Mouse (Mus musculus): Measurements from ENCODE around the gene Tspoap1.
A peak's percentile ranks its signal among the peaks of the same experiment; 100 is the strongest.

Gene Tspoap1

GRCm38 (mm10) chr11:87807433-87807832 is 47.1 kb downstream of the Tspoap1 start:
- DNase-seq (ENCODE audit: low read depth in 2 of 2, low spot score in 2 of 2), result no peak

DNA sequence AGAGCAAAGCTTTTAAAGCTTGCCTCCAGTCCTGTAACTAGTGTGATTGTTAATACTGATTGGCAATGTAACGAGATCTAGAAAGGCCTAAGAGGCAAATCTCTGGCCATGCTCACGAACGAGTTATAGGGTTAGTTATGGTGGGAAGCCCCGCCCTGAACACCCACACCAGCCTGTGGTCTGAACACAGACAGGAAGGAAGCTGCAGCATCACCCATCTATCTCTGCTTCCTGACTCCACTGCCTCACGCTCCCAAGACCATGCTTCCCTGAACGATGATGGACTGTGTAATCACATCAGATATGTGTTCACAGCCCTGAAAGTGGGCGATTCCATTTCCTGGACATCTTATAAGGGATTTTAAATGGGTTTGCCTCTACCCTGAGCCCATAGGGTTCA is 47.9 kb downstream of the Tspoap1 start:
- DNase-seq (ENCODE audit: low read depth in 2 of 2, low spot score in 2 of 2), result peak in 1 of 2 experiments; percentile 16

GRCm38 (mm10) chr11:87811396-87811795 is 51.1 kb downstream of the Tspoap1 start:
- DNase-seq (ENCODE audit: low read depth in 2 of 2, low spot score in 2 of 2), result no peak

DNA sequence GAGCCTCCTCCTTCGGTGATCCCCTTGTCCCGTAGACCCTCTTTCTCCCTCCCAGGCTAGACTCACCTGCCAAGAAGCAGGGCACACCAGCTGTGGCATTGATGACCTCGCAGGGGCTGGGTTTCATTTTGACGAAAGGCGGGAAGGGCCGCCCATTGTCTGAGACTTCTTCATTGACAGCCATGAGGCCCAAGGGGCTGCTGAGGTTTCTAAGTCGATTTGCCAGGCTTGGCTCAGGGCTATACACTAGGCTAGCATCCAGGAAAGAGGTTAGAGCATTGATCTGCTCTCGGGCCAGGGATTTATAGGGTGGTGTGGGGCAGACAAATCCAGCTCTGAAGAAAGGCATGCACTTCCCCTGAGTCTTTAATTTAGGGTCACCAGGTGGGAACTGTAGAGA is 54.5 kb downstream of the Tspoap1 start:
- no peak for DNase-seq (ENCODE audit: low read depth in 2 of 2, low spot score in 2 of 2)

DNA sequence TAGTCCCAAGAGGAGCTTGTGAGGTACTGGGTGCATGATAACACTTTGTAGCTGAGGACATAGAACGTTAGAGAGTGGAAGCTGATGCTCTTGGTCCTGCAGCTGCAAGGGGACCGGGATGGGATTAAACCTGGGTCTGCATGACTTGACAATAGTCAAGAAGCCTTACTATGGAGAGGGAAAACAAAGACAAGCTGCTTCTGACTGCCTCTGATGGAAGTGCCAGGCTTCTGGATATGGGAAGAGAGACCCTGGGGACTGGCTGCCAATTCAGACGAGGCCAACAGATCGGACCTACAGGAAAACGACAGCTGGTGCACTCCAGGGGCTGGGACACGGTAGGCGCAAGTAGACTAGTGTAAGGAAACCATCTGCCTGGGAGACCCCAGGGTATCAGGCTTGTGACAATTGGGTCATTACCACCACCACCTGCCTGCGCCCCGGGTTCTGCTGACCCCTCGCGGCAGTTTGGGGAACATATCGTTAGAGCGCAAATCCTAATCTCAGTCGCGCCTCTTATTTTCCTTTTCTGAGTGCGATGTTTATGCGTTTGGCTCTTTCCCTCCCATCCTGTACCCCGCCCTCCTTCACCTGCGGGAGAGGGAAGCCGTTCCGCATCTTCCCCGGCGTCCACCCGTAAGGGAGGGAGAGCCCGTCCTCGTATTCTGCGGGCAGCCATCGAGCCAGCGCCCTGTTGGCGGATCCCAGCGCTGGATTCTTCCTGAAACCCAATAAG is 56.5 kb downstream of the Tspoap1 start:
- DNase-seq (ENCODE audit: low read depth in 2 of 2, low spot score in 2 of 2), result peak; percentile 20 to 30

GRCm38 (mm10) chr11:87817443-87817773 is 57.1 kb downstream of the Tspoap1 start:
- DNase-seq (ENCODE audit: low read depth in 2 of 2, low spot score in 2 of 2), result no peak

DNA sequence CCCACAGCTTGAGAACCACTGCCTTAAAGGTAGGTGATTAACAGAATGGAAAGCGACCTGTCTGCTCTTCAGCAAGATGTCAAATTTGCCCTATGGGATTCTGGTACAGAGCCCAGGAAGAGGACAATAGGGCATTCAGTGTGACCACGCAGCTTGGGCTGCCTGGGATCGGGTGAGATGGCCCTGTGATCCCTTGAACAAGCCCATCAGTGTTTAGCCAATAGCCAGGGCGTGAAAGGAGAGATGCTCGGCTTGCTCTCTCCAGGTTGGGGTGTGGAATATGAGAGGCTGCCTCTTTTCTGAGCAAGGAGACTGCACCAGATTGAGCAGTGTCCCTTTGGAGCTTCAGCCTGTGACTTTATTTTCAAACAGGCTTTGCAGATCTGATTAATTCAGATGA is 61.2 kb downstream of the Tspoap1 start:
- DNase-seq (ENCODE audit: low read depth in 2 of 2, low spot score in 2 of 2), result no peak

DNA sequence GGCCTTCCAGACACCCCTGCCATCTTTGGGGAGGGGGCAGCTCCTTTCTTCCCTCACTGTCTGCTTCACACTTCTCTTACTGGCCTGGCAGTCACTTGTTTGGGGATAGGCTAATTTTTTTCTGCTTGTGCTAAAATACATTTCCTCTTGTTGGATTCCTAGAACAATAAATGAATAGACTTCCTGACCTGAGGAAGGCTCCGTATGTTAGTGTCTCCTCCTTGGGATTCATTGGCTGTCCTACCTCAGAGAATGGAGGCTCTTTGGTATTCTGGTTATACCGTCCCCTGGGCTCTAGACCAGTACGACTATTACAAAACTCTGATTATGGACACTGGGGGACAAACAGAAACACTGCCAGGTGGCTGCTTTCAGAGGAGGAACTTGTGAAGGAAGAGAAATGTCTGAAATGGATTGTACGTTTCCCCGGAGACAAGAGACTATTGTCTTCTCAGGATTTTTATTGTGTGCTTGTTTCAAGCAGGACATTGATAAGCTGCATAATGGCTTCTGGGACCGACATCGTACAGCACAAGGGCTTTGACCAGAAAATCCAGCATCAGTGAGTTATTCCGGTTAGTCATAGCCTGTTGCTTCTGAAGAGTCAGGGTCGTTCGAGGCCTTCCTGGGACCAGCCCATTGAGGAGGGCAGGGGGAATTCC is 68.0 kb downstream of the Tspoap1 start, which contains the start of gene Lpo:
TSS of gene Lpo (minus strand) at position 51 of the 662 bp plus-strand sequence.
- DNase-seq (ENCODE audit: low read depth in 2 of 2, low spot score in 2 of 2), result no peak

Measured in CD8-positive naive resting alpha-beta T cell, adult 2 months (primary cell).